Mouse (Mus musculus) midbrain, embryonic 15.5 days (tissue): ENCODE results near the gene Dync1h1. TPM values are rescaled to one million over a fixed set of nuclear protein-coding genes. Genes with fewer than 3 reads are reported as not detected.
"Not testable (repeated sequence)": the region's sequence is repeated elsewhere in the genome, so short reads cannot be mapped to it uniquely, and the experiment has no call there.

ENCODE experiments used
- ATAC-seq: fragments of 200-750 bp; cut with Nextera tagmentation; replicated peaks from 2 replicates; pipeline ENCODE4 v1.8.0; 2017; ENCODE audit warnings: moderate TSS enrichment
- H3K27ac ChIP-seq: fragments of 300-500 bp; sonication (generic); 2 replicates; pipeline ENCODE4 v1.5.1; 2015; ENCODE audit warnings: mild to moderate bottlenecking, inconsistent platforms
- H3K27me3 ChIP-seq: fragments of 300-500 bp; sonication (generic); replicated peaks from 2 replicates; pipeline ENCODE4 v1.6.1; 2015; ENCODE audit warnings: inconsistent platforms
- H3K36me3 ChIP-seq: fragments of 300-500 bp; sonication (generic); replicated peaks from 2 replicates; pipeline ENCODE4 v1.6.1; 2015; ENCODE audit warnings: inconsistent platforms
- H3K4me1 ChIP-seq: fragments of 300-500 bp; sonication (generic); 2 replicates; pipeline ENCODE4 v1.6.1; 2015; ENCODE audit warnings: inconsistent platforms
- H3K4me2 ChIP-seq: fragments of 300-500 bp; sonication (generic); 2 replicates; pipeline ENCODE4 v1.6.1; 2015; ENCODE audit warnings: inconsistent platforms, mild to moderate bottlenecking, moderate library complexity
- H3K4me3 ChIP-seq: fragments of 300-500 bp; sonication (generic); 2 replicates; pipeline ENCODE4 v1.5.1; 2015; ENCODE audit warnings: mild to moderate bottlenecking, inconsistent platforms
- H3K9ac ChIP-seq: fragments of 300-500 bp; sonication (generic); 2 replicates; pipeline ENCODE4 v1.6.1; 2015; ENCODE audit warnings: mild to moderate bottlenecking, inconsistent platforms
- H3K9me3 ChIP-seq: fragments of 300-500 bp; sonication (generic); 2 replicates; pipeline ENCODE4 v1.6.1; 2016; ENCODE audit warnings: inconsistent platforms
- WGBS: fragments of 180-500 bp; shearing (Covaris S2); methylation state at CpG from one replicate; pipeline ENCODE4 v1.1.7; 2015; ENCODE audit warnings: mixed read lengths; 5-methylcytosine and 5-hydroxymethylcytosine counted together
- polyA plus RNA-seq: library from polyadenylated mRNA; unstranded; fragments of >200 nt; fragmentation: Nextera tagmentation; extraction: Ambion mirVana; gene quantifications from 2 replicates; pipeline ENCODE4 v1.2.1, GENCODE M21; 2015

The Dync1h1 gene
- polyA plus RNA-seq, 1 experiment from 2014 or later: 93.3 TPM

DNA sequence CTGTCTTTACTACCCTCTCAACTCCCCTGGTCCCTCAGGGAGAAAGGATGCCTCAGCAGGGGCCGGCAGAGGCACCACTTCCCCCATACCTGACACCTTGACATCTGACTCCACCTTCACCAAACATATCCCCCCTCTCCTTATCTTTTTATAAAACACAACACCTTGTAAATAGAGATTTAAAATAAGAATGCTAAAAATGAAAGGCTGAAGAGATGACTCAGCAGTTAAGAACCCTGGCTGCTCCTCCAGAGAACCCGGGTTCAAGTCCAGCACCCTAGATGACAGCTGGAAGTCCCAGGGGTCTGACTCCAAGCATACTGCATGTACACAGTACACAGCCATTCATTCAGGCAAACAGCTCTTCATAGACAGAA is 97.9 kb downstream of the Dync1h1 start:
- H3K4me2 ChIP-seq: no peak overlapping the region
- no peaks in the 10 kb centered on the region for H3K9me3 ChIP-seq
- peaks cover 2% of the 10 kb centered on the region; the same call in 1 of the 2 replicates for H3K36me3 ChIP-seq
- WGBS: 64% methylated on average over 2 of the region's 2 CpGs
- H3K27ac ChIP-seq: no peak overlapping the region
- ATAC-seq: no peak
- H3K4me1 ChIP-seq: peaks cover 18% of the 10 kb centered on the region
- H3K9ac ChIP-seq: no peak overlapping the region
- H3K4me3 ChIP-seq: no peak overlapping the region
- no peaks in the 10 kb centered on the region for H3K27me3 ChIP-seq

- Histone ChIP-seq H3K9ac (no peak overlapping the region), H3K36me3 (no peaks in the 10 kb centered on the region), H3K9me3 (no peaks in the 10 kb centered on the region), H3K4me1 (peaks cover 10% of the 10 kb centered on the region), H3K4me2 (no peak overlapping the region), H3K4me3 (no peak overlapping the region), H3K27ac (no peak overlapping the region), H3K27me3 (no peaks in the 10 kb centered on the region)
- ATAC-seq: no peak
- WGBS: 57% methylated on average over 2 of the region's 2 CpGs
Measured at GRCm38 (mm10) chr12:110700730-110701129, 99.5 kb downstream of the Dync1h1 start.

GRCm38 (mm10) chr12:110701363-110701762 is 100.1 kb downstream of the Dync1h1 start:
- not testable (repeated sequence) for ATAC-seq, H3K4me3 ChIP-seq, H3K36me3 ChIP-seq, H3K4me2 ChIP-seq, H3K27ac ChIP-seq, H3K27me3 ChIP-seq, H3K9ac ChIP-seq, H3K9me3 ChIP-seq
- peaks cover 15% of the 10 kb centered on the region for H3K4me1 ChIP-seq
- WGBS: 29% methylated on average over 3 of the region's 3 CpGs

DNA sequence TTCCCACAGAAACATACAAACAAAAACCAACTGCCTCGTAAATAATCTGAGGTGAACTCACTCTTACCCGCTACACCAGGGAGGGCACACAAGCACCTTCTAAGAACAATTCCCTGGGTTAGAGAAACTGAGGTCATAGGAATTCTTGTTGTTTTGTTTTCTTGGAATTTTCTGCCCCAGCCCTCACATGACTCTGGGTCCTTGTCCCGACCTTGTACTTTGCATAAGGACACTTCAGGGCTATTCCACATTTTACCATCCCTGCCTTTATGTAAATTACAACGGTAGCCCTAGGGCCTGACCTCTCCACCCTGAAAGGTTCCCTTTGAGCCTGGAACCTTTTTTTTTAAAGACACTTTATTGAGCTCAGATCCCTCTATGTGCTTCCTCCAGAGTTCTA is 101.3 kb downstream of the Dync1h1 start, which contains the start of gene Hsp90aa1:
TSS of gene Hsp90aa1 (minus strand) at position 173 of the 400 bp plus-strand sequence.
- Histone ChIP-seq H3K4me2 (no peak within 1 kb of the TSS), H3K4me3 (no peak within 1 kb of the TSS), H3K27me3 (no peaks in the 10 kb centered on the region), H3K9me3 (no peaks in the 10 kb centered on the region), H3K27ac (no peak within 1 kb of the TSS), H3K4me1 (peaks cover 19% of the 10 kb centered on the region), H3K36me3 (no peaks in the 10 kb centered on the region), H3K9ac (no peak within 1 kb of the TSS)
- 53% methylated on average over 4 of the region's 4 CpGs for WGBS
- ATAC-seq: no peak

DNA sequence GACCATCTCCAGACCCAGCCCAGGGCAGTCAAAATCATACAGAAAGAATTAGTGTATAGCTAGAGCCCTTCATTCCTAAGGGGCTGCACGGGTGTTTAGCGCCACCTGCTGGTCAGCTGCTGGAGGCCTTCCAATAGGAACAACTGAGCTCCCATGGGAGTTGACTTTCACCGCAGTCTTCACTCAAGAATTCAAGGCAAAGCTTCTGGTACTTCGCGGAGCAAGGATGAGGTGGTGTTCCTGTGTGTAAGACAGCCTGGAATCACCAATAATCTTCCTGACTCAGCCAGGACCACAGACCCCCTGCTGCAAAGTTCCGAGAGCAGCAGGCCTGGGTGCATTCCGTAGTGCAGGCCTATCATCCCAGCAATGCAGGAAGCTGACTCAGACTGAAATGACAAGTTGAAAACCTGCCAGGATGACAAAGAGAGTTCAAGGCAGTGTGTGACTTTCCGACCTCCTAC is 101.8 kb downstream of the Dync1h1 start:
- WGBS: 26% methylated on average over 8 of the region's 8 CpGs
- no peak overlapping the region for H3K9ac ChIP-seq
- peak; percentile 46; the same call in 1 of the 2 replicates for ATAC-seq

DNA sequence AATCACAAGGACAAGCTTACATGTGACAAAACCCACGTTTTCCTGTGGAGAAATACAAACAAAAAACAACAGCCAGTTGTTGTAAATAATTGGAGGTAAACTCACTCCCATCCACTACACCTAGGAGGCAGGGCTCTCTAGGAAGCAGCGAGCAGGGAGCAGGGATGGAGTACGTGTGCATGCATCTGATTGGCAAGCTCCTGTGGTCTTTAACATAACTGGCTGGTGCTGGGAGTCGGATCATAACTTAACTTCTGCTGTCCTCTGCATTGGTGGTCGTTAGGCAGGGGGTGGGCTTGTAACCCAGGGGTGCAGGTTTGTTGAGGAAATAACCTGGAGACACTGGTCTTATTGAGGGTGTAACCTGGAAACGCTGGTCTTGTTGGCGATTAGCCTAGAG is 102.4 kb downstream of the Dync1h1 start:
- Histone ChIP-seq H3K27ac (no peak overlapping the region), H3K4me3 (no peak overlapping the region), H3K4me1 (peaks cover 19% of the 10 kb centered on the region), H3K36me3 (no peaks in the 10 kb centered on the region), H3K9me3 (no peaks in the 10 kb centered on the region), H3K4me2 (no peak overlapping the region), H3K27me3 (no peaks in the 10 kb centered on the region), H3K9ac (no peak overlapping the region)
- WGBS: 71% methylated on average over 7 of the region's 7 CpGs
- no peak for ATAC-seq

More for the DNA sequence above, 101.8 kb downstream of the Dync1h1 start:
- peaks cover 19% of the 10 kb centered on the region for H3K4me1 ChIP-seq
- H3K4me3 ChIP-seq: no peak overlapping the region
- H3K4me2 ChIP-seq: no peak overlapping the region
- H3K27ac ChIP-seq: no peak overlapping the region
- H3K9me3 ChIP-seq: no peaks in the 10 kb centered on the region
- H3K27me3 ChIP-seq: no peaks in the 10 kb centered on the region
- H3K36me3 ChIP-seq: no peaks in the 10 kb centered on the region

GRCm38 (mm10) chr12:110705419-110705818 is 104.2 kb downstream of the Dync1h1 start:
- H3K4me1 ChIP-seq: peaks cover 19% of the 10 kb centered on the region
- not testable (repeated sequence) for H3K9me3 ChIP-seq, H3K4me3 ChIP-seq, H3K4me2 ChIP-seq, H3K27me3 ChIP-seq, H3K27ac ChIP-seq, H3K36me3 ChIP-seq, ATAC-seq, H3K9ac ChIP-seq
- 91% methylated on average over 4 of the region's 4 CpGs for WGBS

DNA sequence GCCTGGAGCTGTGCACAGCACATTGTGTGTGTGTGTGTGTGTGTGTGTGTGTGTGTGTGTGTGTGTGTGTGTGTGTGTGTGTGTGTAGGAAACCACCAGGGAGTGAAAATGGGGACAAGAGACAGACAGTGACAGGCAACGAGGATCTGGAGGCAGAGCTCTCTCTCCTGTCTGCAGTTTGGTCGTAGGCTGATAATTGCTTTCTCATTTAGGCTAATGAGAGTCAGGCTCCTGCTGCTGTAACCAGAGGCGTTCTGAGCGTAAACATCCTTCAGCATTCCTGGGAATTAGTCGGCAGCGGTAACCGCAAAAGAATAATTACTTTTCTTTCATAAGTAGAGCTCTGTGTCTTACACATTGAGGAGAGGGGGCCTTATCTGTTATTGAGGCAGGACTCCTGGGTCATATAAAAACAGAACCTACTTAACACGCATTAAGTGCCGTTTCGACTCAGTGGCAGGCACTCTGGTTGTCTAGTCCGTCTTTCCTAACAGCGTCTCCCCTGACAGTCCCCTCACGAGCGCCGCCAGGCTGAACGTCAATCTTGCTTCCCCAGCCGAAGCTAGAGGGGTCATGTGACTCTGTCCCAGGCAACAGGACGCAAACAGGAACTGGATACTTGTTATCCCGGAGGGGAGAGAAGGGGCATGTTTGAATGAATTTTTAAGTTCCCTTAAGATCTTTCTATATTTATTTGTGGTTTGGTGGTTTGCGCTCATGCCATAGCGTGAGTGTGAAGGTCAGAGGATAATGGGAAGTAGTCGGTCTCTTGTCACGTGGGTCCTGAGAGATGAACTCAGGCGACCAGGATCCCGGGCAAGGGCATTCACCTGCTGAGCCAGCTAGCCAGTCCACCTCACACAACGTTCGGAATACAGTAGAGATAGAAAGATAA is 105.3 kb downstream of the Dync1h1 start:
- H3K36me3 ChIP-seq: no peaks in the 10 kb centered on the region
- WGBS: under 1% methylated on average over 27 of the region's 27 CpGs
- peak overlapping the region; percentile 31 for H3K4me3 ChIP-seq
- H3K9me3 ChIP-seq: no peaks in the 10 kb centered on the region
- peak; percentile 64; the same call in 1 of the 2 replicates for ATAC-seq
- peak overlapping the region; percentile 12; the same call in 1 of the 2 replicates for H3K9ac ChIP-seq
- H3K27me3 ChIP-seq: no peaks in the 10 kb centered on the region
- H3K4me1 ChIP-seq: peaks cover 19% of the 10 kb centered on the region
- H3K4me2 ChIP-seq: peak overlapping the region; percentile 53
- peak overlapping the region; percentile 74 for H3K27ac ChIP-seq

DNA sequence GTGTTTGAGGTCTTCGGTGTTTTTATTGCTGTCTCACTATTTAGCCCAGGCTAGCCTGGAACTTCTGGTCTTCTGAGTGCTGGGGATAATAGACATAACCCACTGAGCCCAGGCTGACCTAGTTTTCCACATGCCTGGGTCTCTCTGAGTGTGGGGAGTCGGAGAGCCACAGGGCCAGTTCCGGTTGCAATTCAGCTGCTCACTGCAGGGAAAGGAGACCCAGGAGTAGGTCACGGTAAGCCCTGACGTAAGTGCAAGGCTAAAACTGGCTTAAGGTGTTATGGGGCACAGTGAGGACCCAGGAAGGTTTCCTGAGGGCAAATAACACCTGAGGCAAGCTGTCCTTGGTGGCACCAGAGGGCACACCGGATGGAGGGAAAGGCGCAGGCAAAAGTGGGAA is 106.2 kb downstream of the Dync1h1 start:
- no peak overlapping the region for H3K4me3 ChIP-seq
- H3K27ac ChIP-seq: no peak overlapping the region
- WGBS: 88% methylated on average over 7 of the region's 7 CpGs
- no peaks in the 10 kb centered on the region for H3K36me3 ChIP-seq
- no peaks in the 10 kb centered on the region for H3K27me3 ChIP-seq
- no peaks in the 10 kb centered on the region for H3K9me3 ChIP-seq
- ATAC-seq: no peak
- H3K4me1 ChIP-seq: peaks cover 19% of the 10 kb centered on the region
- no peak overlapping the region for H3K4me2 ChIP-seq
- H3K9ac ChIP-seq: no peak overlapping the region

- Histone ChIP-seq H3K27me3 (no peaks in the 10 kb centered on the region), H3K36me3 (no peaks in the 10 kb centered on the region), H3K27ac (no peak overlapping the region), H3K9me3 (no peaks in the 10 kb centered on the region), H3K4me1 (peaks cover 9% of the 10 kb centered on the region), H3K4me2 (no peak overlapping the region), H3K9ac (no peak overlapping the region), H3K4me3 (no peak overlapping the region)
- no peak for ATAC-seq
- WGBS: 78% methylated on average over 5 of the region's 5 CpGs
Measured at GRCm38 (mm10) chr12:110711270-110711669, 110.0 kb downstream of the Dync1h1 start.

GRCm38 (mm10) chr12:110713784-110714183 is 112.5 kb downstream of the Dync1h1 start:
- no peak overlapping the region for H3K4me3 ChIP-seq
- H3K27me3 ChIP-seq: no peaks in the 10 kb centered on the region
- WGBS: 95% methylated on average over 6 of the region's 6 CpGs
- H3K9me3 ChIP-seq: no peaks in the 10 kb centered on the region
- no peak for ATAC-seq
- no peak overlapping the region for H3K9ac ChIP-seq
- no peaks in the 10 kb centered on the region for H3K4me1 ChIP-seq
- H3K4me2 ChIP-seq: no peak overlapping the region
- H3K36me3 ChIP-seq: no peaks in the 10 kb centered on the region
- no peak overlapping the region for H3K27ac ChIP-seq

DNA sequence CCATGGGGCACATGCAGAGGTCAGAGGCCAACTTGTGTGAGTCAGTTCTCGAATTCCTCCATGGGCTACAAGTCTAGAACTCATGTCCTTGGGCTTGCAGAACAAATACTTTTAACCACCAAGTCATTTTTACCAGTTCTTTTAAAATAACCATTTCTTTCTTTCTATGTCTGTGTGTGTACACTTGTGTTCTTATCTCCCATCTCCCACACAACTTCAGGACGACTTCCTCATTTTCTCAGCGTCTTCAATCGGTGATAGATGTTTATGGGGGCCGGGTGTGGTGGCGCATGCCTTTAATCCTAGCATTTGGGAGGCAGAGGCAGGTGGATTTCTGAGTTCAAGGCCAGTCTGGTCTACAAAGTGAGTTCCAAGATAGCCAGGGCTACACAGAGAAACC is 113.0 kb downstream of the Dync1h1 start:
- H3K4me1 ChIP-seq: no peaks in the 10 kb centered on the region
- no peak overlapping the region for H3K4me3 ChIP-seq
- no peak overlapping the region for H3K9ac ChIP-seq
- H3K9me3 ChIP-seq: no peaks in the 10 kb centered on the region
- H3K27ac ChIP-seq: no peak overlapping the region
- WGBS: 92% methylated on average over 6 of the region's 6 CpGs
- ATAC-seq: no peak
- H3K36me3 ChIP-seq: no peaks in the 10 kb centered on the region
- H3K27me3 ChIP-seq: no peaks in the 10 kb centered on the region
- no peak overlapping the region for H3K4me2 ChIP-seq

DNA sequence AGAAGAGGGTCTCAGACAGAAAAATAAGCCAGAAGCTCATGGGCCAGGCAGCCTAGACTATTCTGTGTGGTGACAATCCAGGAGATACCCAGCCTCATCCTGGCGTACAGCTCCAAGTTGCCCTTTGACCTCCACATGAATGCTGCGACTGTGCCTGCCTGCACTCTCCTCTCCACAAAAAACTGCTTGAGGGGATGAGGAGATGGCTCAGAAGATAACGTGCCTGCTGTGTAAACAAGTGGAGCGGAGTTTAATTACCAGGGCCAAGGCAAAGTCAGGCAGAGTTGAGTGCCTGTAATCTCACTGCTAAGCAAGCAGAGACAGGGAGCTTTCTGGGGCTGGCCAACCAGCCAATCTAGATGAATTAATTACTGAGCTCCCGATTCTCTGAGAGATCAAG is 114.8 kb downstream of the Dync1h1 start:
- no peaks in the 10 kb centered on the region for H3K9me3 ChIP-seq
- WGBS: 32% methylated on average over 5 of the region's 5 CpGs
- H3K4me1 ChIP-seq: no peaks in the 10 kb centered on the region
- no peak for ATAC-seq
- H3K4me2 ChIP-seq: no peak overlapping the region
- H3K36me3 ChIP-seq: no peaks in the 10 kb centered on the region
- H3K4me3 ChIP-seq: no peak overlapping the region
- H3K9ac ChIP-seq: no peak overlapping the region
- H3K27ac ChIP-seq: no peak overlapping the region
- H3K27me3 ChIP-seq: no peaks in the 10 kb centered on the region
